Mouse (Mus musculus) granulocyte monocyte progenitor cell, adult 5-6 weeks (primary cell): ENCODE measurements around the gene Ankrd66. TPM values are rescaled to one million over a fixed set of nuclear protein-coding genes. Genes with fewer than 3 reads are reported as not detected.

Experiments
- ATAC-seq: replicated peaks from 2 replicates; pipeline ENCODE4 v1.8.0; 2016; ENCODE audit warnings: mild to moderate bottlenecking, moderate TSS enrichment, inconsistent platforms; ENCODE audit not compliant: poor library complexity, severe bottlenecking
- total RNA-seq, 2 experiments: library from RNA; stranded (forward) in 1 of 2; stranded (reverse) in 1 of 2; fragments of 200-712, 200-1000 nt in 1 of 2; fragments of >200 nt in 1 of 2; fragmentation: Nextera tagmentation in 1 of 2; gene quantifications; 2 replicates each; pipeline ENCODE4 v1.2.3; 2014 to 2017

Ankrd66 gene
- not detected in 2 replicates for total RNA-seq (2014; fragmentation: Nextera tagmentation)
- total RNA-seq (2017), result not detected in 2 replicates

DNA sequence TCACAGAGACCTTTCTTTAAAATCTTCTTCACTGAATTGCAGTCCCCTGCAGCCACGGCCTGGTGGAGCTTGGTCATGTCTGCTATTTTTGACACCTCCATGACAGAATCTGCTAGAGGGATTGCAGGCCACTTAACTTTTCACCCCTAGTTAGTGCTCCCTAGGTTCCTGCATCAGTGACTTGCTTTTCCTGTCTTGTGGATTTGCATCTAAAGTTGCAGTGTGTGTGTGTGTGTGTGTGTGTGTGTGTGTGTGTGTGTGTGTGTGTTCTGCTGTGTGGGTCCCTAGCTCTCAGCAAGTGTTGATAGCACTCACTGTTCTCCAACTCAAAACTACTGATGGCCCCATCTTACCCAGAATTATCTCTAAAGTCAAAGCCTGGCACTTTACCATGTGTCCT lies at the start of gene Ankrd66:
Ankrd66 (minus strand) TSS at position 101 of the 400 bp plus-strand sequence.
- no peak for ATAC-seq

GRCm38 (mm10) chr17:43592296-43593291 lies 49.2 kb upstream of the Ankrd66 start:
- ATAC-seq, result no peak

- ATAC-seq, result no peak
Measured at GRCm38 (mm10) chr17:43590531-43590930, 47.1 kb upstream of the Ankrd66 start.

DNA sequence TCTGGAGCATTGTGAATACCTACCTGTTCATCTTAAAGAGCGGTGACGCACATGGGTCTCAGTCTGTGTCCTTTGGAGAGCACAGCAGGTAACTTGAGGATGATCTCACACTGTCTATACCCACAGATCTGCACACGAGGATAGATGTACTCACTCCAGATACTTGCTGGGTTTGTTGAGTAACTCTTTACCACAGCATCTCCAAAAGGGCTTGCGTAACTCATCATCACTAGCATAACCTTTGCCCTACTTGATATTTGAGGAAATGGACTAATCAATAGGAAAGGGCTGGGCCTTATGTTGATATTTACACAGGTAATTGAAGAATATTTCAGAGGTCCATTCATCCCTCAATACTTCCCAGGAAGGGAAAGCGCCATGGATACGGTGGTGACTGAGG lies 46.3 kb upstream of the Ankrd66 start:
- ATAC-seq, result peak; percentile 94

DNA sequence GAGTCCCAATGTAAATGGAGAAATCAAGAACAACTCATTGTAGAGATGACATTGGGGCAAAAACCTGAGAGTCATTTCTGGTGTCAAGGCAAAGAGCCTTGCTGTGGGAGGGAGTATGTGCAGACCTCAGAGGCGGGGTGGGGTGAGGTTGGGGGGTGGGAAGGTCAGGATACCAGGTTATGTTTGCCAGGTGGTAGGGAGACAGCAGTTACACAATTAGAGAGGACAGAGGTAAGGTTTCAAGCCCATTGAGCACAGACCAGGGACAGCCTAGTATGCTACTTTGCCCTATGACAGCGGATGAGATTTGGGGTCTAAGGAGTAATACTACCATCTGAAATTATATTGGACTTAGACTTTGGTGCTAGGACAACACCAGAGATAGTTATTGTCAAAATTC lies 43.8 kb upstream of the Ankrd66 start:
- ATAC-seq, result no peak

- ATAC-seq, result no peak
Measured at GRCm38 (mm10) chr17:43584771-43585170, 41.3 kb upstream of the Ankrd66 start.

DNA sequence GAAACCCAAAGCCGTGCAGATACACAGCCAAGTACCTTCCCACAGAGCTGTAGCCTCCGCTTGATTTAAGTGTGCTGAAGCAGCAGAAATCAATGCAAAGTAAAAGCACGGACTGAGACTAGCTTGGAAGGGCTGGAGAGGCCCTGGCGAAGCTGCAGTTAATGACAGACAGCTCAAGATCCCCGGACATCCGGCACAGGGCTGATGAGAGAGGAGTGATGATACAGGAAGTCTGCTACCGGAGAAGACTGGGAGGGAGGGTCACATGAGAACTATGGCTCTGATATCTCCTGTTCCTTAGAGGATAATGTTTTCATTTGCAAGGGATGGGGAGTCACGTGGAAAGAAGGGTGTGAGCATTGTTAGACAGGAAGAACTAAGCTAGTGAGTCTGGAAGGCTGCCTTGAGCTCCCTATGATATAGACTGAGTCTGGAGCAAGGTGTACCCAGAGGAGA lies 37.6 kb upstream of the Ankrd66 start:
- ATAC-seq, result no peak

DNA sequence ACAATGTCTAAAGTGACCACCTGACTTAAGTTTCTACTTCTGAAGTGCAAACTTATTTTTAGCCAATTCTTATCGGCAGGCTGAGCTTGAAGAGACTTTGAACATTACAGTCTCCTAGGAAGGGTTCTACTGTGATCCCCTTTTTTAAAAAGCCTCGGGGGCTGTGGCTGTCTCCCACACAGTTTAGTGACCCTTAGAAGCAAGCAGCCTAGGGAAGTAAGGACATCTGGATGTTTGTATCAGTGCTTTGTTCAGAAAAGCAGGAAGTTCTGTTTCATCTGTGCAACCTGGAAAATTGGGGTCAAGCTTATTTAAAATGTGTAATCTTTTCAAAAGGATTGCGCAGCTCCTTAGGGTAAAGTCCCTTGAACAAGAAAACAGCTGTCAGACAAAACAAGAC lies 37.0 kb upstream of the Ankrd66 start:
- ATAC-seq, result peak; percentile 44

DNA sequence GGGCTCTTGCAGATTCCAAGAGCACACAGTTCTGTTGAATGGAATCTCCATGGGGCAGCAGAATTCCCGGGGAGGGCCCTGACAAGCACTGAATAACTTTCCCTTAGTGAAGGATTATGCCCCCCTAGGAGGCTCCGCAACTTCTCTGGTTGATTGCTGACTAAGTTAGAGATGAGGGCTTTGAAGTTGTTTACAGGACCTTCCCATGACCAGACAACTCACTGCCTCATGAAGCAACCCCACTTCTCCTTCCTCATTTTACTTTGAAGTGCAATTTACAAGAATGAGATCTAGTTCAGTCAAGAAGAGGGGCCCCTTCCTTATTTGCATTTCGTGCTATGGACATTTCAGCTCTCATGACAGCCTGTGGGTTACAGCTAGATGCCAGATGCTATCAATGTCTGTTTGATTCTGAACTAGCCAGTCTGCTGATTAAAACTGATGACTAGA lies 30.2 kb upstream of the Ankrd66 start:
- peak; percentile 92 for ATAC-seq

DNA sequence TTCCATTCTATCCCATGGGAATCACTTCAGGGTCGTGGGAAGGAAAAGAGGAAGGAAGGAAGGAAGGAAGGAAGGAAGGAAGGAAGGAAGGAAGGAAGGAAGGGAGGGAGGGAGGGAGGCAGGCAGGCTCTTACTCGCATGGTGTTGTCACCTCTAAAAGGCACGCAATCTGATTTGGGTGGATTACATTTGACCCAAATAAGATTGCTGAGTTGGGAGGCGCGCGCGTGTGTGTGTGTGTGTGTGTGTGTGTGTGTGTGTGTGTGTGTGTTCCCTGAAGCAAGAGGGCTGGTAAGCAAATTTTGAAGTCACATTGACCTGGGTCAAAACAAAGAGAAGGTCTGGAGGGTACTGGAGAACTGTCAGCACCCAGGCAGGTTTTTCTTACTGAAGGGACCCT lies 25.8 kb upstream of the Ankrd66 start:
- ATAC-seq, result no peak

DNA sequence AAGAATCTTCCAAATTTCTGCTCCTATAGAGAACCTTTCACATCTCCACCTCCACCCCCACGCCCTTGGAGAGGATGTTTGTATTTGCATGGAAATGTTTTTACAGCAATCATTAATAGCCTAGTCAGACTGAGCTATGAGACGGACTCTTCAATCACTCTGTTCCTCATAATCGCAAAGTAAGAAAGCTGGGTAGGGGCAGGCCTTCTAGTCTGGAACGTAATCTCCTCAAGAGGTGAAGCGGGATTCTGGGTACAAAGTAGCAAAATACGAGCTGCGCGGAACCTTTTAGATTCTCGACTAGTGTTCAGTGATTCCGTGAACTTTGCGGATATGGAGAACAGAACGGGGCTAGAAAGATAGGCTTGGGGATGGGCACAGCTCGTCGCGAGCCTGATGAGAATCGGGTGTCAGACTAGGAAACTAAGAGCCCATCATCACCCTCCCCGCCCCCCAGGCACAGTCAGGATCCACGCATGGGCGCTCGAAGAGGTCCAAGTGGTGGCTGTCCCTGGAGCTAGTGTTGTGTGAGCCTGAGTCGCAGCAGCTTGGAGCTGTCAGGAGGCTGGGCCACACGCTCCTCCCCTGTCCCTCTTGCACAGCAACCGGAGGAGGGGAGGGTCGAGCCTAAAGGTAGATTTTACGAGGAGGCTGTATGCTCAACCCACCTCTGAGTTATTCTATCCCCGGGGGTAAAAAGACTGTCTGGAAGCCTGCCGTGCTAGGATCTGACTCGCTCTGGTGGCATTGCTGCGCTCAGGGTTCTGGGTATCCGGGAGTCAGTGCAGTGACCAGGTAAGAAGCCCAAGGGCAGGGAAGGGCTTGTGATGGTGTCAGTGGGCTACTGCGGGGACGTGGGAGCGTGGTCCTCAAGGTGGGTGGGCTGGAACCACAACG lies 24.8 kb upstream of the Ankrd66 start, which contains the start of gene Pla2g7:
Pla2g7 (plus strand) TSS at position 107 of the 897 bp plus-strand sequence.
- ATAC-seq, result peak; percentile 65

- ATAC-seq, result no peak
Measured at GRCm38 (mm10) chr17:43567593-43567991, 24.2 kb upstream of the Ankrd66 start.

DNA sequence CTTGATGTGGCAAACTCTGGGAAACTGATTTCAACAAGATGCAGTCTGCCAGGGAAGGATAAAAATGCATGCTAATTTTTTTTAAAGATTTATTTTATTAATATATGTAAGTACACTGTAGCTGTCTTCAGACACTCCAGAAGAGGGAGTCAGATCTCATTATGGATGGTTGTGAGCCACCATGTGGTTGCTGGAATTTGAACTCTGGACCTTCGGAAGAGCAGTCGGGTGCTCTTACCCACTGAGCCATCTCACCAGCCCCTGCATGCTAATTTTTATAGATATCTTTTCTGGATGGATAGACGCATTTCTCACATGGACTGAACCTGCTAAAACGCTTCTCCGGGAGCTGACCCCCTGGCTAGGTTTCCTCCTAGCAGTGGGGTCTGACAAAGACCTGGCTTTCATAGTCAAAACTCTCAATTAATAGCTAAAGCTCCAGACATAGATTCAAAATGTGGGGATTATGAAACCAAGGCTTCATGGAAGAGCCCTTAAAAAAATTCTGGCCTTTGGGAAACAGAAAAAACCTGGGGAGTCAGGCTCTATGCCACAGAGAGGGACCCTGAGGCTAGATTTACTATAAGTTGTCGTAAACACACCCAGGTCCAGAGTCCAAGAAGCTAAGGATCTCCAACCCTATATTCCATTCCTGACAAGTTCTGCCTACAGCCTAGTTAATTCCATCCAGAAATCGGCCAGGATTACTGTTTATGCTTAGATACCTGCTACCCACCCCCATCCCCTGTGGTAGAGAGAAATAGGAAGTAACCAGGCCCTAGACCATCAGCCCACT lies 20.0 kb upstream of the Ankrd66 start:
- ATAC-seq, result no peak

- ATAC-seq, result no peak
Measured at GRCm38 (mm10) chr17:43558678-43559077, 15.2 kb upstream of the Ankrd66 start.

- peak; percentile 98 for ATAC-seq
Measured at GRCm38 (mm10) chr17:43557541-43558090, 14.2 kb upstream of the Ankrd66 start.

DNA sequence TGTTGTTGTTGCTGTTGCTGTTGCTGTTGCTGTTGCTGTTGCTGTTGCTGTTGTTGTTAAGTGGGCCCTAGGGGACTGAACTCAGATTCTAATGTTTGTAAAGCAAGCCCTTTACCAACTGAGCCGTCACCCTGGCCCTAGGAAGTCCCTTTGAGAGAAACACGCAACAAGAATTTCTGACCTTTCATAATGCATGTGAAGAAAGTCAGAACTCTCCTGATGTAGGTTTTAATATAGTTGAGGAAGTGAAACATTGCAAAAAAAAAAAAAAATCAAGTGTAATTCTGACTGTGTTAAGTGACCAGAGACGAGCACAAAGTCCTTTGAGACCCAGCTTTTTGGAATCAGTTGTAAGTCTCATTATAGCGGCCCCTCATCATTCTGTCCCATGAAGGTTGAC lies 13.7 kb upstream of the Ankrd66 start:
- ATAC-seq, result peak; percentile 67

DNA sequence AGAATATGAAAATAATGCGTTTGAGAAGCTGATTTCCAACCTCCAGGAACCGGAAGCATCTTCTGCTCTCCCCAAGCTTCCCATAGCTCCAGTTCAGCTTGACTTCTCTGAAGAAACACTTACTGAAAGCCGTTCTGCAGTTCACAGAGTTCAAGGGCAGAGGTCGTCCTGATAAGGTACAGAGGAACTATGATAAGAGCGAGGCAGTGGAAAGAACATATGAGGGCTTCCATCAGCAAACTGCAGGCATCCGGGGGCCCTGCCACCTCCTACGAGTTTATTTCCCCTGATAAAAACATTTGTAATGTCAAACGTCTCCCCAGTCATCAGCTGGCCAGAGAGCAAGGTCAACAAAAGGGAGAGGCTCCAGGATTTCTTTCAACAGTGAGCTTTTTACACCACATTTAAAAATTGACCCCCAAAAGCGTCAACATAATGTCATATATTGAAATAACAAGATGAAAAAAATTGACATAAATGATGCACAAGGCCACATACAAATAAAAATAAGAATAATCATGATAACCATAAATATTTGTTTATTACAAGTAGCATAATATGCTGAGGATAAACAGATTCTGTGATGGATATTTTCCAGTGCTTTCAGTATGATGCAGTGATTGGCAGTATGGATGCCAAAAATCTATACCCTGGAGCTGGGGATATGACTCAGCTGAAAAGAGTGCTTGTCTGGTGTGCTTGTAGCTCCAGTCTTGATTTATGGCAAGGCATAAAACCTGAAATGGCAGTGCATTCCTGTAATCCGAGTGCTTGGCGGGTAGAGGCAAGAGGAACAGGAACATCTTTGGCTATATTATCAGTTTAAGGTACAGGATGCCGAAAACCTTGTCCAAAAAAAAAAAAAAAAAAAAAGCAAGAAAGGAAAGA lies 11.3 kb upstream of the Ankrd66 start:
- no peak for ATAC-seq

GRCm38 (mm10) chr17:43551122-43551630 lies 7.7 kb upstream of the Ankrd66 start:
- no peak for ATAC-seq
